Comparison of ENCODE assay signal across 7 mouse cellular contexts in genomic region chr14:8095562-8095950, GRCm38 (mm10). TPM values are rescaled to one million over a fixed set of nuclear protein-coding genes. Genes with fewer than 3 reads are reported as not detected.
DNase-seq lines count a peak whose midpoint lies in the region; ATAC-seq lines count a peak whose summit lies in the region.

No protein-coding gene starts in this region.

- WGBS in heart, embryonic 12.5 days, result 53% methylated on average over 7 of the region's 7 CpGs
- 52% methylated on average over 7 of the region's 7 CpGs for WGBS in kidney, embryonic 15.5 days
- WGBS in forebrain, embryonic 15.5 days, result 78% methylated on average over 7 of the region's 7 CpGs

- no peaks in the 10 kb centered on the region for H3K27me3 ChIP-seq in heart, embryonic 12.5 days (replicated peaks)
- peaks cover 5% of the 10 kb centered on the region; the same call in 1 of the 2 replicates for H3K27me3 ChIP-seq in kidney, embryonic 15.5 days
- no peaks in the 10 kb centered on the region for H3K27me3 ChIP-seq in forebrain, embryonic 15.5 days

- H3K4me3 ChIP-seq in heart, embryonic 12.5 days, result no peak overlapping the region
- no peak overlapping the region for H3K4me3 ChIP-seq in kidney, embryonic 15.5 days (replicated peaks)
- no peak overlapping the region for H3K4me3 ChIP-seq in forebrain, embryonic 15.5 days

- peaks cover 15% of the 10 kb centered on the region for H3K4me1 ChIP-seq in heart, embryonic 12.5 days (replicated peaks)
- H3K4me1 ChIP-seq in kidney, embryonic 15.5 days, result peaks cover 16% of the 10 kb centered on the region
- H3K4me1 ChIP-seq in forebrain, embryonic 15.5 days, result peaks cover 24% of the 10 kb centered on the region

- H3K9me3 ChIP-seq in heart, embryonic 12.5 days (replicated peaks), result no peaks in the 10 kb centered on the region
- no peaks in the 10 kb centered on the region for H3K9me3 ChIP-seq in kidney, embryonic 15.5 days (replicated peaks)
- no peaks in the 10 kb centered on the region for H3K9me3 ChIP-seq in forebrain, embryonic 15.5 days

- peak overlapping the region; percentile 23; the same call in 1 of the 2 replicates for H3K27ac ChIP-seq in heart, embryonic 12.5 days (ENCODE audit: poor library complexity, severe bottlenecking)
- peak overlapping the region; percentile 37; the same call in 1 of the 2 replicates for H3K27ac ChIP-seq in kidney, embryonic 15.5 days
- no peak overlapping the region for H3K27ac ChIP-seq in forebrain, embryonic 15.5 days (replicated peaks)

- no peak for ATAC-seq in heart, embryonic 12.5 days (ENCODE audit: insufficient number of reproducible peaks, low FRiP score)
- no peak for ATAC-seq in kidney, embryonic 15.5 days (replicated peaks; ENCODE audit: low FRiP score)
- no peak for ATAC-seq in forebrain, embryonic 15.5 days (replicated peaks)

- peaks cover 6% of the 10 kb centered on the region for H3K36me3 ChIP-seq in heart, embryonic 12.5 days
- peaks cover 10% of the 10 kb centered on the region for H3K36me3 ChIP-seq in kidney, embryonic 15.5 days
- H3K36me3 ChIP-seq in forebrain, embryonic 15.5 days, result peaks cover 10% of the 10 kb centered on the region

- peak; percentile 47 to 54 for DNase-seq in adrenal gland, postnatal 36 days
- DNase-seq in lung, postnatal 36 days, result peak; percentile 69
- no peak for DNase-seq in urinary bladder, postnatal 14 days (ENCODE audit: low spot score)
- DNase-seq in layer of hippocampus, adult 18-20 months (ENCODE audit: low spot score in 2 of 2), result no peak

- peak overlapping the region; percentile 30 for H3K4me2 ChIP-seq in heart, embryonic 12.5 days
- H3K4me2 ChIP-seq in kidney, embryonic 15.5 days, result no peak overlapping the region
- H3K4me2 ChIP-seq in forebrain, embryonic 15.5 days (replicated peaks), result no peak overlapping the region

- no peak overlapping the region for H3K9ac ChIP-seq in heart, embryonic 12.5 days
- H3K9ac ChIP-seq in kidney, embryonic 15.5 days, result peak overlapping the region; percentile 4; the same call in 1 of the 2 replicates
- no peak overlapping the region for H3K9ac ChIP-seq in forebrain, embryonic 15.5 days (replicated peaks)

RNA-seq across cellular contexts. Expression of gene Pxk, which starts 2.5 kb away (rescaled TPM):
- 10 to 100 TPM; 56.7 to 98.1 TPM for total RNA-seq in adrenal gland, postnatal 36 days (2021)
- 25.5 and 27.7 TPM in 2 replicates for polyA plus RNA-seq in heart, embryonic 12.5 days (2016; fragmentation: Nextera tagmentation; extraction: Ambion mirVana)
- 33.7 and 35.1 TPM in 2 replicates for polyA plus RNA-seq in kidney, embryonic 15.5 days (2015; fragmentation: Nextera tagmentation; extraction: Ambion mirVana)
- 10 to 100 TPM; 29.6 to 32.4 TPM for total RNA-seq in layer of hippocampus, adult 18-20 months (2021)
- 48.8 and 51.8 TPM in 2 replicates for polyA plus RNA-seq in forebrain, embryonic 15.5 days (2015; fragmentation: Nextera tagmentation; extraction: Ambion mirVana)

RNA-seq across cellular contexts. Expression of gene Rpp14, which starts 15.4 kb away (rescaled TPM):
- 10 to 100 TPM; 43.3 to 46.0 TPM for total RNA-seq in adrenal gland, postnatal 36 days (2021)
- polyA plus RNA-seq in heart, embryonic 12.5 days (2016; fragmentation: Nextera tagmentation; extraction: Ambion mirVana), result 42.2 and 42.6 TPM in 2 replicates
- 53.0 and 55.5 TPM in 2 replicates for polyA plus RNA-seq in kidney, embryonic 15.5 days (2015; fragmentation: Nextera tagmentation; extraction: Ambion mirVana)
- total RNA-seq in layer of hippocampus, adult 18-20 months (2021), result 10 to 100 TPM; 24.4 to 34.7 TPM
- 50.1 and 59.7 TPM in 2 replicates for polyA plus RNA-seq in forebrain, embryonic 15.5 days (2015; fragmentation: Nextera tagmentation; extraction: Ambion mirVana)

Comparison
In these comparisons a context has a peak if more than half of its experiments do, and no peak if none do; other contexts are left out.
1. DNase-seq: peak in adrenal gland, postnatal 36 days (2 of 2) and lung, postnatal 36 days (single experiment); none in urinary bladder, postnatal 14 days (single experiment) and layer of hippocampus, adult 18-20 months (0 of 2).